Mouse (Mus musculus) MEL (cell line): Measurements from ENCODE around the gene Mcm9.

Experiments
- CTCF ChIP-seq, 3 experiments: IDR thresholded peaks in 2 of 3; conservative IDR thresholded peaks in 1 of 3; 2 replicates each; pipeline ENCODE4 v1.5.1; 2011 to 2012; ENCODE audit warnings: low read length in 3 of 3, low read depth in 2 of 3, mild to moderate bottlenecking in 2 of 3, improper control_type of control experiment in 1 of 3, inconsistent platforms in 1 of 3, mixed read lengths in 1 of 3, moderate library complexity in 1 of 3; ENCODE audit not compliant: control insufficient read depth in 1 of 3, insufficient read depth in 1 of 3, poor library complexity in 1 of 3, severe bottlenecking in 1 of 3
- POLR2A ChIP-seq, 2 experiments: IDR thresholded peaks; 2 replicates each; pipeline ENCODE4 v1.6.1; 2011 to 2012; ENCODE audit warnings: low read length in 2 of 2, mild to moderate bottlenecking in 2 of 2, control low read depth in 1 of 2, improper control_type of control experiment in 1 of 2, low read depth in 1 of 2, moderate library complexity in 1 of 2; ENCODE audit not compliant: control insufficient read depth in 1 of 2, insufficient read depth in 1 of 2, poor library complexity in 1 of 2
- SMC3 ChIP-seq: IDR thresholded peaks from 2 replicates; pipeline ENCODE4 v1.6.1; 2011; ENCODE audit warnings: low read depth, low read length, improper control_type of control experiment
- USF2 ChIP-seq, 2 experiments: IDR thresholded peaks; 2 replicates each; pipeline ENCODE4 v1.6.1; 2011 to 2012; ENCODE audit warnings: improper control_type of control experiment in 2 of 2, low read length in 2 of 2, borderline replicate concordance in 1 of 2, inconsistent platforms in 1 of 2, low read depth in 1 of 2, mild to moderate bottlenecking in 1 of 2; ENCODE audit not compliant: insufficient read depth in 1 of 2
- ZMIZ1 ChIP-seq: IDR thresholded peaks from 2 replicates; pipeline ENCODE4 v1.6.1; 2012; ENCODE audit warnings: low read depth, mild to moderate bottlenecking, inconsistent platforms, low read length, improper control_type of control experiment, moderate library complexity

DNA sequence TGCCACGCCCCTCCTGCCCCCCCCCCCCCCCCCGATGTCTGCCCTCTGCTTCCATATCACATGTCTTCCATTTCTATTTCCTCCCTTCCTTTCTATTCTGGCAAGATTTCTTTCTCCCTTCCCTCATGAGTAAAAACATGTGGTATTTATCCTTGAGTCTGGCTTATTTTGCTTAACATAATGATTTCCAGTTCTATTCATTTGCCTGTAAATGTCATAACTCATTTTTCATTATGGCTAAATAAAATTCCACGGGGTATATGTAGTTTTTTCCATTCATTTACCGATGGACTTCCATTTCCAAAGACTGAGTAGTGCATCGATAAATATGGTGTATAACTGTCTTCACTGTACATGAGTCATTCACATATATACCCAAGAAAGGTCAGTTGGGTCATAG lies 68.2 kb downstream of the Mcm9 start:
- TF ChIP-seq CTCF (IDR thresholded peaks at IDR 0.05 in 2 of 3, conservative IDR thresholded peaks at IDR 0.05 in 1 of 3; ENCODE audit: control insufficient read depth in 1 of 3, insufficient read depth in 1 of 3, low read depth in 2 of 3, low read length in 3 of 3, poor library complexity in 1 of 3, severe bottlenecking in 1 of 3) (no peak), USF2 (IDR thresholded peaks at IDR 0.05; ENCODE audit: borderline replicate concordance in 1 of 2, insufficient read depth in 1 of 2, low read depth in 1 of 2, low read length in 2 of 2) (no peak), SMC3 (no peak), ZMIZ1 (no peak), POLR2A (IDR thresholded peaks at IDR 0.05; ENCODE audit: control insufficient read depth in 1 of 2, insufficient read depth in 1 of 2, low read depth in 1 of 2, low read length in 2 of 2, poor library complexity in 1 of 2) (no peak)
